In the genomic region with DNA sequence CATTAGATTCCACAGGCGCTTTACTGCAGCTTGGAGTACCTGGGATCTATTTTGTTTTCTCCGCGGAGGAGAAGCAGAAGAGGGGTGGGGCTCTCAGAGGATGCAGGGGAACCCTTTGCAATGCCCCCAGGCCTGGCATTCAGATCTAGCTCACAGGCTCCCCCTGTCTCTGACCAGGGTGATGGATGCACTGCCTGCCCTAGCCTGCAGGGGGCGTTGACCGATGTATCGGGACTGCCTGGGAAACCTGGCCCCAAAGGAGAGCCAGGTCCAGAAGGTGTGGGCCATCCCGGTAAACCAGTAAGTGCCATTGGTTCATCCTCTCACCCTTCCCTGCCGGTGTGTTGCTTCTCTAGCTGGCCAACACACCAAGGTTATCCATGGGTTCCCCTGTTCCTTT, we compare ENCODE assay signal across 8 mouse cellular contexts. TPM values are rescaled to one million over a fixed set of nuclear protein-coding genes. Genes with fewer than 3 reads are reported as not detected.
A peak's percentile ranks its signal among the peaks of the same experiment; 100 is the strongest.
DNase-seq lines count a peak whose midpoint lies in the region; TF ChIP-seq lines count a peak whose summit lies in the region.

No protein-coding gene starts in this region.

- H3K27me3 ChIP-seq in testis, adult 2 months (ENCODE audit: control insufficient read depth, insufficient read depth, low read length) = no peaks in the 10 kb centered on the region

- TF ChIP-seq CTCF in testis, adult 2 months (IDR thresholded peaks at IDR 0.05; ENCODE audit: control insufficient read depth, insufficient read depth, insufficient replicate concordance, low read depth, low read length) = peak; percentile 90; the same call in 1 of the 2 replicates

- intact Hi-C loops in gastrocnemius, postnatal 14 days (cut with DNase I; ENCODE audit: low total_unique reads) = no loop called here

- H3K4me3 ChIP-seq in testis, adult 2 months (ENCODE audit: control insufficient read depth, low read depth, low read length) = no peak overlapping the region

- peaks cover 2% of the 10 kb centered on the region; the same call in 1 of the 2 replicates for H3K4me1 ChIP-seq in testis, adult 2 months (ENCODE audit: control insufficient read depth, insufficient read depth, low read length)

- DNase-seq in gastrocnemius, postnatal 14 days = peak; percentile 49
- DNase-seq in gastrocnemius, postnatal 25 days = no peak
- peak; percentile 12 to 29 for DNase-seq in B cell, adult 2 months
- DNase-seq in adrenal gland, postnatal 14 days = peak; percentile 81
- peak; percentile 62 for DNase-seq in kidney, postnatal 10 days
- DNase-seq in heart, adult 11 months = no peak
- DNase-seq in Muller cell, postnatal 12 days (ENCODE audit: inconsistent ontology term) = no peak

- no peaks in the 10 kb centered on the region; the same call in 1 of the 2 replicates for H3K36me3 ChIP-seq in testis, adult 2 months (ENCODE audit: control insufficient read depth, insufficient read depth, low read length)

- H3K27ac ChIP-seq in testis, adult 2 months (ENCODE audit: control insufficient read depth, insufficient read depth, low read depth, low read length) = no peak overlapping the region

- no peak for TF ChIP-seq POLR2A in testis, adult 2 months (IDR thresholded peaks at IDR 0.05; ENCODE audit: control insufficient read depth, low read depth, low read length)

RNA-seq across cellular contexts. Expression of a gene that starts 19.2 kb away (rescaled TPM):
- total RNA-seq in gastrocnemius, postnatal 14 days (2021) = 10 to 100 TPM; 37.9 to 46.5 TPM
- total RNA-seq in gastrocnemius, postnatal 25 days (2021) = 10 to 100 TPM in 1 of 2 experiments, 1 to 10 TPM in 1; 8.6 to 15.5 TPM
- 20.0 and 21.3 TPM in 2 replicates for total RNA-seq in adrenal gland, postnatal 14 days (2021)
- 111 and 116 TPM in 2 replicates for polyA plus RNA-seq in testis, adult 2 months (2012; rRNA removed)

RNA-seq across cellular contexts. Expression of a gene that starts 35.5 kb away (rescaled TPM):
- 10 to 100 TPM; 27.6 to 30.8 TPM for total RNA-seq in gastrocnemius, postnatal 14 days (2021)
- total RNA-seq in gastrocnemius, postnatal 25 days (2021) = 10 to 100 TPM; 28.9 to 30.5 TPM
- 55.1 and 56.9 TPM in 2 replicates for total RNA-seq in adrenal gland, postnatal 14 days (2021)
- polyA plus RNA-seq in testis, adult 2 months (2012; rRNA removed) = 55.6 and 58.3 TPM in 2 replicates

Comparison
In these comparisons a context has a peak if more than half of its experiments do, and no peak if none do; other contexts are left out.
1. DNase-seq: peak in gastrocnemius, postnatal 14 days (single experiment), B cell, adult 2 months (2 of 2), adrenal gland, postnatal 14 days (single experiment) and kidney, postnatal 10 days (single experiment); none in gastrocnemius, postnatal 25 days (single experiment), heart, adult 11 months (single experiment) and Muller cell, postnatal 12 days (single experiment).